In the genomic region with DNA sequence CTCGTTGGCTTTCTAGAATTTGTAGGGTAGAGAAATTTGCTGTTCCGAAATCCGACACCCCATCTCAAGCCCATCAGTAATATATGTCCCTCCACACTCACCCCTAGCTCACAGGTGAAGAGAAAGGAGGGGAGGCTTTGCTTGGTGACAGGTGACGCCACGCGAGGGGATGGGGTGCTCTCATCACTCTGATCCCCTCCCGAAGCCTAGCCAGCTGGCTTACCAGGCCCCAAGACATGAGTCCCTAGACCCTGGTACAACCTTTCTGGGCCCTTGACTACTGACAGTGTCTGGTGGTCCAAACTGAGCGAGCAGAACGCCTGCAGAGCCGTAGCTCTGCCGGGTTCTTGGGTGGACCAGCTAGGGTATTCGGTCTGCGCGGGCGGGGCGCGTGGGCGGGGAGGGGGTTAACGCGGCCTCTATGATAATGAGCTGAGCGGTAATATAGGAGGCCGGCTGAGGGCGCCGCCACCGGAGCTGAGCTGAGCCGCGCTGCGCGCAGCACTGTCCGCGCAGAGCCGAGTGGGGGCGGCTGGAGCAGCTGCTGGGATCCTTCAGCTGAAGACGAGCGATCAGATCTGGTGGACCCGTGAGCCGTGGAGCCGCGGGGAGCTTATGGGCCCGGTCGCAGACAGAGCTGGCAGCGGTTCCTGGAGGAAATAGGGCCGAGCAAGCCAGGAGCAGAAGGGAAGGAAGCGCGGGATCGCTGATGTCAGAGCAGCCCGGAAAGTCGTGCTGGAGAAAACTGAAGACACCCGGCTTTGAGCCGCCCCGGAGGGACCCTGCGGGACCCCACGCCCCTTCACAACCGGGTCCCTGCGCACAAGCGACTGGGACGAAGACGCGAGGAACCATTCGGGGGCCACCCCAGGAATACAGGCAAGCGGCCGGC, we compare ENCODE assay signal across 8 mouse cellular contexts. TPM values are rescaled to one million over a fixed set of nuclear protein-coding genes. Genes with fewer than 3 reads are reported as not detected.
DNase-seq lines count a peak whose midpoint lies in the region; ATAC-seq and TF ChIP-seq lines count a peak whose summit lies in the region.

No protein-coding gene starts in this region.

- peak overlapping the region; percentile 76 for H3K4me3 ChIP-seq in lung, embryonic 14.5 days (ENCODE audit: low read depth, low read length)

- TF ChIP-seq CTCF in lung, embryonic 14.5 days (IDR thresholded peaks at IDR 0.05; ENCODE audit: low read depth), result peak; percentile 30; the same call in 1 of the 2 replicates

- peak; percentile 95 for ATAC-seq in lung, embryonic 14.5 days (ENCODE audit: insufficient read depth)

- H3K27me3 ChIP-seq in lung, embryonic 14.5 days (ENCODE audit: insufficient read depth, low read length), result no peaks in the 10 kb centered on the region

- H3K9me3 ChIP-seq in lung, embryonic 14.5 days (ENCODE audit: low read depth, low read length), result no peaks in the 10 kb centered on the region

- WGBS in lung, embryonic 14.5 days, result under 1% methylated on average over 62 of the region's 62 CpGs

- H3K27ac ChIP-seq in lung, embryonic 14.5 days (ENCODE audit: low read depth), result peak overlapping the region; percentile 86

- peaks cover 13% of the 10 kb centered on the region for H3K4me1 ChIP-seq in lung, embryonic 14.5 days (ENCODE audit: insufficient read depth)

- peak; percentile 88 for DNase-seq in Muller cell, postnatal 12 days (ENCODE audit: inconsistent ontology term)
- peak; percentile 91 for DNase-seq in cerebellum, adult 9-10 months
- peak; percentile 73 for DNase-seq in forelimb bud, embryonic 11.5 days (ENCODE audit: low read depth, low spot score)
- peak; percentile 90 for DNase-seq in heart, postnatal 4 days
- DNase-seq in layer of hippocampus, adult 9-10 months (ENCODE audit: low spot score), result peak; percentile 56
- peak; percentile 92 for DNase-seq in lung, embryonic 14.5 days
- DNase-seq in ovary, postnatal 14 days (ENCODE audit: low spot score), result peak; percentile 71
- DNase-seq in thymus, postnatal 0 days (ENCODE audit: low spot score), result peak; percentile 17

- H3K9ac ChIP-seq in lung, embryonic 14.5 days, result peak overlapping the region; percentile 79

- H3K36me3 ChIP-seq in lung, embryonic 14.5 days (ENCODE audit: insufficient read depth), result no peaks in the 10 kb centered on the region

- H3K4me2 ChIP-seq in lung, embryonic 14.5 days, result peak overlapping the region; percentile 79

RNA-seq across cellular contexts. Expression of a gene that starts 1.6 kb away (rescaled TPM):
- 10 to 100 TPM; 23.7 to 24.7 TPM for total RNA-seq in heart, postnatal 4 days (2021)
- 9.8 and 10.1 TPM in 2 replicates for polyA plus RNA-seq in lung, embryonic 14.5 days (2014; fragmentation: Nextera tagmentation; extraction: Ambion mirVana)
- polyA plus RNA-seq in thymus, postnatal 0 days (2015; fragmentation: Nextera tagmentation; extraction: Ambion mirVana), result 0.87 and 0.95 TPM in 2 replicates

Comparison
In these comparisons a context has a peak if more than half of its experiments do, and no peak if none do; other contexts are left out.
1. Peak in every context shown above with its lines: DNase-seq, ATAC-seq, H3K4me3 ChIP-seq and H3K27ac ChIP-seq.
2. DNase-seq: peak in every context shown above with its lines; median percentile 92 in lung, embryonic 14.5 days; 91 in cerebellum, adult 9-10 months; 90 in heart, postnatal 4 days; 88 in Muller cell, postnatal 12 days; 73 in forelimb bud, embryonic 11.5 days; 71 in ovary, postnatal 14 days; 56 in layer of hippocampus, adult 9-10 months; 17 in thymus, postnatal 0 days.